Mouse (Mus musculus) ovary, adult 18-20 months (tissue): ENCODE data around the gene Gpr153.

Source experiments
- DNase-seq: peaks from one replicate; pipeline ENCODE4 v3.0.0; 2022; ENCODE audit warnings: low spot score, mixed read lengths

Gene Gpr153

GRCm38 (mm10) chr4:152264867-152265568, 9.0 kb upstream of the Gpr153 start:
- DNase-seq: no peak

- no peak for DNase-seq
Measured at GRCm38 (mm10) chr4:152265791-152266190, 8.2 kb upstream of the Gpr153 start.

DNA sequence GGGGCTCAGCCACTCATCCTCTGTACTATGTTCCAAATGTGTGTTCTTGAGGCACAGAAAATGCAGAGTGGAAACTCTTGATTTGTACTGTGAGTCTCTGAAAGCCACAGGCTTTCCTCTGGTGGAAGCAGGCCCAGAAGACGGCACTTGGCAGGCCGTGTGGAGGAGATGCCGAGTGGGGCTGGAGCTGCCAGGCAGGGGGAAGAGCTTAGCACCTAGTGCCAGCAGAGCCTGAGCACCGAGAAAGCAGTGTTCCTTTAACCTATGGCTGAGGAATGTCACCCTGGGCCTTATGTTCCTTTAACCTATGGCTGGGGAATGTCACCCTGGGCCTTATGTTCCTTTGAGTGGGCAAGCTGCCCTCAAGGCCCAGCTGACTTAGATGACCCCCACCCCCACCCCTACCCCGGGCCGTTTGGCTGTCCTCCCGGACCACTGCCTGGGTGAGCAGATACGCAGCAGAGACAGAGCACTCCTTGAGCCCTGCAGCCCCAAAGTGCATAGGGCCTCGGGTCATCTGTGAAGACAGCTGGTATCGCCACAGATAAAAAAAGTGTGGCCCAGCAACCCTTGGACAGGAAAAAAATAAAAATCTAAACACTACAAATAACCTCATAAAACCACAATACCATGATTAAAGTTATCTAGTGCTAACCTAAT, 7.7 kb upstream of the Gpr153 start:
- DNase-seq: no peak

DNA sequence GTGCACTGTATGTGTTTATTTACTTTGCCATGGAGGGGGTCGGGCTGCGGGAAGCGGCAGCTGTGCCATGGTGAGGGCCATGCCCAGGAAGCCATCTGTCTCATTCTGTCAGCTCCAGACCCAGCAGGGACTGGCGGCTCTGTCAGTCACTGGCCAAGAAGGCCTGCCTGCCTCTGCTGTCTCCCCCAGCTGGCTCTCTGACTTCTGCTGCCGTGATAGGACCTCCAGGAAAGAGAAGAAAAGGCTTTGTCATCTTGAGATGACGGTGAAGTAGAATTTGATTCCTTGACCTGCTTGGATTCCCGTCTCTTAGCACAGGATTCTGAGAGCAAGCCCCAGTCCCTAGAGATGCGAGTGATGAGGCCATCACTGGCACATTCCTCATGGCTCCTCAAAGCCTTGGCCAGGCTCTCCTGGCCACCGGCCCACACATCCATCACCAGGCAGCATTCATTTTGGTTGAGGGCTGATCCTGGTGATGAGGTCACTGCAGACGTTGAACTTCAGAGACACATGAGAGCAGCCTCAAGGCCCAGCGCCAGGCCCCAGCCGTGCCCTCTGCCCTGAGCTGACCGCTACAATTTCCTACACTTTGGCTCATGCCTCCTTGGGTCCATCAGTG, 6.2 kb upstream of the Gpr153 start:
- no peak for DNase-seq

DNA sequence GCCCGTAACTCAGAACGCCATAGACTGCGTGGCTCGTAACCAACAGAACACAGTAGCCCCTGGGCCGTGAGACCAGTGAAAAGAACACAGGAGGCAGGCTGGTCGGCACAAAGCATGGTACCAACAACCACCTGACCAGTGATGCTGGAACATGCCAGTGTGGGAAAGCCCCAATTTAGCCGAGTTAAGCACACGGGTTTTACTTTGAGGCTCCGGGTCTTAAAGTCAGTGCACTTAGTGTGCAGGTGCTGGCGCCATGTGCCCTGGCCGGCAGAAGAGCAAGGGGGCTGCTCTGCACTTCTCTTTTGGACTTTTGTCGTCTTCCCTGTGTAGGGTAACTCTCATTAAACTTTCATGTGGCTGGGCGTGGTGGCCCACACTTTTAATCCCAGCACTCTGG, 4.1 kb upstream of the Gpr153 start:
- no peak for DNase-seq

- DNase-seq: no peak
Measured at GRCm38 (mm10) chr4:152270599-152270998, 3.4 kb upstream of the Gpr153 start.

GRCm38 (mm10) chr4:152271334-152271733, 2.7 kb upstream of the Gpr153 start:
- no peak for DNase-seq

- no peak for DNase-seq
Measured at GRCm38 (mm10) chr4:152272006-152272405, 2.0 kb upstream of the Gpr153 start.

DNA sequence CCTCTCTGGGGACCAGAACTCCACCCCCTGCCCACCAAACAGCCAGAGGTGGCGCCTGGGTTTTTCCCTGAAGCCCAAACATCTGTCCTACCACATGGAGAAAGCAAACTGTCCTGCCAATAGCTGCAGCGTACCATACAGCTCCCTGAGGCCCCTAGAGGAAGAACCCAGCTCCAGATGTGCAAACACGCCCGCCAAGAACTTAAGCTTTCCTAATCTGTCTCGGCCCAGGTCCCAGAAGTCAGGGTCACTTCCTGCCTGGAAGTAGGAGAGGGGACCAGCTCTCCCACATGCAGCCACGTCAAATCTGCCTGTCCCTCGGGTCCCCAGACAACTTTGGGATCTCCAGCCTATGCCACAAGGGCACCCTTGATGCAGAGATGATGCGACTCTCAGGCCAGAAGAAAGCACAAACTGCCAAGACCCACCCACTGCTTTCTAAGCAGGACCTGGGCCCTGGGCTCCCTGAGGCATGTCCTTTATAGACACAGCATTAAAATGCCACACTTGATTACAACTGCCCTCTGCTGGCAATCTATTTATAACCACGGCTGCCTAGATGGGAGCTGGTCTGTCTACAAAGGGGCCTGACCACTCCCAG, 1.5 kb upstream of the Gpr153 start:
- no peak for DNase-seq

DNA sequence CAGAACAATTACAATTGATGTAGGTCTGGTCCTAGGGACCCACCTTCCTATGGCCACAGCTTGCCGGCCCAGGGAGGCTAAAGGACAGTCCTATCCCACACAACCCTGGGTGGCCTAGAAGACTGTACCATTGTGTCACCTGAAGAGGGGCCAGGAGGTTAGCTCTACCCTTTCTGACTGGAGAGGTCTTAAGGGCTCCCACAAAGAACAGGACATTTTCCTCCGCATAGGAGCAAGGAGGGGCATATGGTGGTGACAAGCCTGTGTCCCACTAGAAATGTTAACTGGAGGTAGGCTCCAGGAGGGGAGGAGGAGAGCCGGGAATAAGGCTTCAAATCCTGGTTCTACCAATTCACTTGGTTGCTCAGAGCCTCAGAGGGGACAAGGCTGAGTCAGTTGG, 841 bp upstream of the Gpr153 start:
- no peak for DNase-seq

DNA sequence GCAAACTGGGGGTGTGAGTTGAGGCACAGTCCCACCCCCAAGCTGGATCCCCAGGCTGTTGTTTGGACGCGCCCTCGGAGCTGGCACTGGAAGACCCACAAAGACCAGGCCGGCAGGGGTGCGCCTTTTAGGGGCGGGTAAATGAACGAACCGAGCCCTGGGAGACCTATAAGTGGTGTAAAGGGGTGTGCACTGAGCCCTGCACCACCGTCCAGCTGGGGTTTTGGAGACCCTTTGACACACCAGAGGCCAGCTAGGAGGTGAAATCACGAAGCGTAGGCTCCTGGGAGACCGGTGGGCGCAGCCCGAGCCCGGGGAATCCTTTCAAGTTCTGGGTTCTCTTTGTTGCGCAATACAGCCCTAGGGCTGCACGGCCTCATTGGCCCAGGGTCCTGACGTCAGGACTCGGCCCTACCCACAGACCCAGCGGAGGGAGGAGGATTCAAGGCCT, 674 bp downstream of the Gpr153 start:
- no peak for DNase-seq

GRCm38 (mm10) chr4:152276389-152277347, 2.6 kb downstream of the Gpr153 start:
- no peak for DNase-seq

DNA sequence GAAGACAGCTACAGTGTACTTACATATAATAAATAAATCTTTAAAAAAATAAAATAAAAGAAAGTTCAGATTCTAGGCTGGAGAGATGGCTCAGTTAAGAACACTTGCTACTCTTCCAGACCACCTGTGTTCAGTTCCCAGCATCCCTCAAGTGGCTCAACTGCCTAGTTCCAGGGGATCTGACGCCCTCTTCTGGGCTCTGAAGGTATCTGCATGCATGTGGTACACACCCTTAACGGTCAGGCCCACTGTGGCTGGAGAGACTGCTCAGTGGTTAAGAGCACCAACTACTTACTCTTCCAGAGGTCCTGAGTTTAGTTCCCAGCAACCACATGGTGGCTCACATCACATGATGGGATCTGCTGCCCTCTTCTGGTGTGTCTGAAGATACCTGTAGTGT, 3.9 kb downstream of the Gpr153 start:
- DNase-seq: no peak

DNA sequence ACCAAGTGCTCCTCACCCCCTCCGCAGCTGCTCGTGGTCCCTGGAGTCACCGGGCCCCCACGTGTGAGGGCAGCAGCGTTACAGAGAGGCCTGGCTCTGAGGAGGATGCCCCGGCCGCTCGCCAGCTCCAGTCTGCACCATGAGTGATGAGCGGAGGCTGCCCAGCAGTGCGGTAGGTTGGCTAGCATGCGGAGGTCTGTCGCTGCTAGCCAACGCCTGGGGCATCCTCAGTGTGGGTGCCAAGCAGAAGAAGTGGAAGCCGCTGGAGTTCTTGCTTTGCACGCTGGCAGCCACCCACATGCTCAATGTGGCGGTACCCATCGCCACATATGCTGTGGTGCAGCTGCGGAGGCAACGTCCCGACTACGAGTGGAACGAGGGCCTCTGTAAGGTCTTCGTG, 5.0 kb downstream of the Gpr153 start:
- no peak for DNase-seq

GRCm38 (mm10) chr4:152281601-152282000, 7.6 kb downstream of the Gpr153 start:
- no peak for DNase-seq

GRCm38 (mm10) chr4:152282721-152283120, 8.7 kb downstream of the Gpr153 start:
- no peak for DNase-seq

- peak; percentile 63 for DNase-seq
Measured at GRCm38 (mm10) chr4:152283186-152283950, 9.3 kb downstream of the Gpr153 start.

DNA sequence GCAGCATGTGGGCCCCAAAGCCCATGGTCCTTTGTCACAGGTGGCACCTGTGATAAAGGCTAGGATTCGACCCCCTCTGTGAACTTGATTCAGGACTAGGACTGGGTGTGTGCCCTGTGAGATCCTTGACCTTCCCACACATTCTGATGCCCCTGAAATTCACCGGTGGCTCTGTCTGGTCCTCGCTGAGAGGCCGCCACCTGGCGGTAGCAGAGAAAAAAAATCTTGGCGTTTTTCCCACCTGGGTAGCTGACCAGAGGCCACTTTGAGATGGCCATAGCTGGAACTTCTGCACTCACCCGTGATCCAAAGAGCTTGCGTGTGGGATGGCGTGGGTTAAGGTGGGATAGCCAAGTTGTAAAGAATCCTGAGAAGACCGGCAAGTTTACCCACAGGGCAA, 11.5 kb downstream of the Gpr153 start:
- DNase-seq: no peak

DNA sequence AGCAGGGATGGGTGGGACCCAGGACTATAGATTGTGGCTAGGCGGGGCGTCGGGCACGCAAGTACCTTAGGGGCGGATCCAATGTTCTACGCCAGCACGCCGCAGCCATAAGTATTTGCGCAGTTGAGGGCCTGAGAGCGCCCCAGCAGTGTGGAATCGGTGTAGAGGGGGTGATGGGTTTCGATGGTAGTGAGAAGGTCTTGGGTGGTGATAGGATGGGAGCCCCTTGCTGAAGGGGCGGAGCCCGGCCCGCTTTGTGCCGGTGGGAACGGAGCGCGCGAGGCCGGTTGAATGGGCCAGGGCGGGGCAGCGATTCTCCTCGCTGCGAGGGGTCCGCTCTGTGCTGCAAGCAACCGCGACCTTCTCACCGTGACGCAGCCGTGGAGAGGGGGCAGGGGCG, 12.2 kb downstream of the Gpr153 start:
- no peak for DNase-seq

- DNase-seq: no peak
Measured at GRCm38 (mm10) chr4:152286887-152287286, 12.9 kb downstream of the Gpr153 start.
